Mouse (Mus musculus) liver, postnatal 0 days (tissue): ENCODE measurements around the gene Anxa3.

Source experiments
- CTCF ChIP-seq: sonication (generic); IDR thresholded peaks from 2 replicates; pipeline ENCODE4 v1.5.1; 2016; ENCODE audit warnings: antibody characterized with exemption, low read depth
- EP300 ChIP-seq: IDR thresholded peaks from 2 replicates; pipeline ENCODE4 v1.6.1; 2016; ENCODE audit warnings: antibody characterized with exemption, low read depth, mild to moderate bottlenecking

- TF ChIP-seq EP300 (no peak), CTCF (no peak)
Measured at GRCm38 (mm10) chr5:96783506-96784288, 9.4 kb upstream of the Anxa3 start.
